Mouse (Mus musculus) myocyte (in vitro differentiated cells): ENCODE data around the gene Rbm47. TPM values are rescaled to one million over a fixed set of nuclear protein-coding genes. Genes with fewer than 3 reads are reported as not detected.
A peak's percentile ranks its signal among the peaks of the same experiment; 100 is the strongest.

Experiments used
- H3K27me3 ChIP-seq: one replicate; pipeline ENCODE4 v1.6.1; 2011; ENCODE audit not compliant: control insufficient read depth, insufficient read depth, insufficient read length
- H3K36me3 ChIP-seq: one replicate; pipeline ENCODE4 v1.6.1; 2011; ENCODE audit not compliant: control insufficient read depth, insufficient read depth
- H3K4me2 ChIP-seq: one replicate; pipeline ENCODE4 v1.6.1; 2011; ENCODE audit warnings: low read depth, control low read depth
- H3K4me3 ChIP-seq: one replicate; pipeline ENCODE4 v1.5.1; 2011; ENCODE audit warnings: mild to moderate bottlenecking, control low read depth, moderate library complexity
- H3K79me2 ChIP-seq: one replicate; pipeline ENCODE4 v1.6.1; 2011; ENCODE audit not compliant: control insufficient read depth, insufficient read depth
- H3ac ChIP-seq: one replicate; pipeline ENCODE4 v1.6.1; 2011; ENCODE audit not compliant: control insufficient read depth, insufficient read length
- CEBPB ChIP-seq: IDR thresholded peaks from 2 replicates; pipeline ENCODE4 v1.6.1; 2011; ENCODE audit warnings: mild to moderate bottlenecking, moderate library complexity; ENCODE audit not compliant: poor library complexity, insufficient read depth, severe bottlenecking
- E2F4 ChIP-seq: IDR thresholded peaks from one replicate; pipeline ENCODE4 v1.6.1; 2011; ENCODE audit warnings: mild to moderate bottlenecking, control low read depth, moderate library complexity; ENCODE audit not compliant: insufficient read depth
- MAX ChIP-seq: IDR thresholded peaks from one replicate; pipeline ENCODE4 v1.6.1; 2011; ENCODE audit warnings: low read depth, mild to moderate bottlenecking, control low read depth
- MYOD1 ChIP-seq, 3 experiments: IDR thresholded peaks; one replicate each; pipeline ENCODE4 v1.6.1; 2011; ENCODE audit warnings: control low read depth in 2 of 3, low read depth in 2 of 3, mild to moderate bottlenecking in 2 of 3, moderate library complexity in 1 of 3; ENCODE audit not compliant: insufficient read length in 2 of 3, control insufficient read depth in 1 of 3
- MYOG ChIP-seq, 3 experiments: IDR thresholded peaks; one replicate each; pipeline ENCODE4 v1.6.1; 2011; ENCODE audit warnings: control low read depth in 2 of 3, low read depth in 2 of 3, mild to moderate bottlenecking in 2 of 3; ENCODE audit not compliant: insufficient read length in 2 of 3, control insufficient read depth in 1 of 3, insufficient read depth in 1 of 3
- POLR2A ChIP-seq: IDR thresholded peaks from one replicate; pipeline ENCODE4 v1.6.1; 2011; ENCODE audit warnings: low read depth, mild to moderate bottlenecking, control low read depth, moderate library complexity; ENCODE audit not compliant: insufficient read length
- POLR2AphosphoS2 ChIP-seq: IDR thresholded peaks from one replicate; pipeline ENCODE4 v1.6.1; 2011; ENCODE audit warnings: low read depth, control low read depth; ENCODE audit not compliant: insufficient read length
- REST ChIP-seq: IDR thresholded peaks from one replicate; pipeline ENCODE4 v1.6.1; 2011; ENCODE audit warnings: mild to moderate bottlenecking, control low read depth, moderate library complexity; ENCODE audit not compliant: insufficient read depth, insufficient read length
- SRF ChIP-seq: IDR thresholded peaks from one replicate; pipeline ENCODE4 v1.6.1; 2011; ENCODE audit warnings: low read depth; ENCODE audit not compliant: control insufficient read depth, insufficient read length
- TCF12 ChIP-seq: IDR thresholded peaks from one replicate; pipeline ENCODE4 v1.6.1; 2011; ENCODE audit warnings: mild to moderate bottlenecking, control low read depth; ENCODE audit not compliant: poor library complexity, insufficient read depth, severe bottlenecking
- TCF3 ChIP-seq: IDR thresholded peaks from one replicate; pipeline ENCODE4 v1.6.1; 2011; ENCODE audit warnings: low read depth, control low read depth; ENCODE audit not compliant: insufficient read length
- USF1 ChIP-seq: IDR thresholded peaks from one replicate; pipeline ENCODE4 v1.6.1; 2011; ENCODE audit warnings: low read depth, mild to moderate bottlenecking, control low read depth, moderate library complexity
- polyA plus RNA-seq: library from polyadenylated mRNA; unstranded; fragments of >200 nt; fragmentation: generic; extraction: Trizol; gene quantifications from one replicate; pipeline ENCODE4 v1.2.1, GENCODE M21; 2012; ENCODE audit warnings: missing spikeins

Rbm47 gene
- polyA plus RNA-seq = 0.10 TPM

- no peaks in the 10 kb centered on the region for H3K27me3 ChIP-seq
- TF ChIP-seq REST (no peak), CEBPB (no peak), USF1 (no peak), MAX (no peak), TCF12 (no peak), TCF3 (no peak), E2F4 (no peak), POLR2A (no peak), POLR2AphosphoS2 (no peak), SRF (no peak), MYOD1 (IDR thresholded peaks at IDR 0.05; ENCODE audit: control insufficient read depth in 1 of 3, insufficient read length in 2 of 3, low read depth in 2 of 3) (no peak), MYOG (IDR thresholded peaks at IDR 0.05; ENCODE audit: control insufficient read depth in 1 of 3, insufficient read depth in 1 of 3, insufficient read length in 2 of 3, low read depth in 2 of 3) (no peak)
- no peak within 1 kb of the TSS for H3ac ChIP-seq
- H3K4me3 ChIP-seq = no peak within 1 kb of the TSS
- no peak within 1 kb of the TSS for H3K4me2 ChIP-seq
- H3K36me3 ChIP-seq = no peaks in the 10 kb centered on the region
- no peaks in the 10 kb centered on the region for H3K79me2 ChIP-seq
Measured at GRCm38 (mm10) chr5:66173018-66173417, at the start of gene Rbm47. TSS of gene Rbm47 (minus strand) at chr5:66173118.

GRCm38 (mm10) chr5:66220620-66221019 is 47.7 kb upstream of the Rbm47 start:
- H3ac ChIP-seq = no peak overlapping the region
- no peaks in the 10 kb centered on the region for H3K36me3 ChIP-seq
- H3K79me2 ChIP-seq = no peaks in the 10 kb centered on the region
- H3K4me2 ChIP-seq = no peak overlapping the region
- no peak for TF ChIP-seq MAX
- TF ChIP-seq POLR2A = no peak
- TF ChIP-seq TCF3 = no peak
- TF ChIP-seq SRF = no peak
- no peak for TF ChIP-seq REST
- TF ChIP-seq MYOG (IDR thresholded peaks at IDR 0.05; ENCODE audit: control insufficient read depth in 1 of 3, insufficient read depth in 1 of 3, insufficient read length in 2 of 3, low read depth in 2 of 3) = no peak
- TF ChIP-seq MYOD1 (IDR thresholded peaks at IDR 0.05; ENCODE audit: control insufficient read depth in 1 of 3, insufficient read length in 2 of 3, low read depth in 2 of 3) = no peak
- TF ChIP-seq CEBPB = no peak
- TF ChIP-seq TCF12 = no peak
- TF ChIP-seq E2F4 = no peak
- no peak for TF ChIP-seq USF1
- no peak for TF ChIP-seq POLR2AphosphoS2
- no peak overlapping the region for H3K4me3 ChIP-seq
- no peaks in the 10 kb centered on the region for H3K27me3 ChIP-seq

GRCm38 (mm10) chr5:66219692-66220091 is 46.8 kb upstream of the Rbm47 start:
- H3K27me3 ChIP-seq = no peaks in the 10 kb centered on the region
- H3K36me3 ChIP-seq = no peaks in the 10 kb centered on the region
- no peak overlapping the region for H3K4me3 ChIP-seq
- H3K4me2 ChIP-seq = peak overlapping the region; percentile 70
- TF ChIP-seq USF1 (no peak), SRF (no peak), MYOG (IDR thresholded peaks at IDR 0.05; ENCODE audit: control insufficient read depth in 1 of 3, insufficient read depth in 1 of 3, insufficient read length in 2 of 3, low read depth in 2 of 3) (no peak), MAX (no peak), POLR2AphosphoS2 (no peak), TCF12 (no peak), REST (no peak), MYOD1 (IDR thresholded peaks at IDR 0.05; ENCODE audit: control insufficient read depth in 1 of 3, insufficient read length in 2 of 3, low read depth in 2 of 3) (no peak), E2F4 (no peak), TCF3 (no peak), CEBPB (no peak), POLR2A (no peak)
- no peak overlapping the region for H3ac ChIP-seq
- H3K79me2 ChIP-seq = no peaks in the 10 kb centered on the region

- H3K79me2 ChIP-seq = no peaks in the 10 kb centered on the region
- no peak overlapping the region for H3K4me3 ChIP-seq
- no peaks in the 10 kb centered on the region for H3K36me3 ChIP-seq
- TF ChIP-seq MAX (no peak), TCF3 (no peak), USF1 (no peak), SRF (no peak), MYOG (IDR thresholded peaks at IDR 0.05; ENCODE audit: control insufficient read depth in 1 of 3, insufficient read depth in 1 of 3, insufficient read length in 2 of 3, low read depth in 2 of 3) (no peak), MYOD1 (IDR thresholded peaks at IDR 0.05; ENCODE audit: control insufficient read depth in 1 of 3, insufficient read length in 2 of 3, low read depth in 2 of 3) (no peak), CEBPB (no peak), TCF12 (no peak), E2F4 (no peak), REST (no peak), POLR2AphosphoS2 (no peak), POLR2A (no peak)
- no peak overlapping the region for H3ac ChIP-seq
- H3K4me2 ChIP-seq = no peak overlapping the region
- H3K27me3 ChIP-seq = no peaks in the 10 kb centered on the region
Measured at GRCm38 (mm10) chr5:66215569-66216277, 42.8 kb upstream of the Rbm47 start.
